Mouse (Mus musculus): ENCODE measurements around the gene Islr. TPM values are rescaled to one million over a fixed set of nuclear protein-coding genes. Genes with fewer than 3 reads are reported as not detected.

Gene Islr
- total RNA-seq, 1 experiment from 2014 or later, result 29.1 TPM

DNA sequence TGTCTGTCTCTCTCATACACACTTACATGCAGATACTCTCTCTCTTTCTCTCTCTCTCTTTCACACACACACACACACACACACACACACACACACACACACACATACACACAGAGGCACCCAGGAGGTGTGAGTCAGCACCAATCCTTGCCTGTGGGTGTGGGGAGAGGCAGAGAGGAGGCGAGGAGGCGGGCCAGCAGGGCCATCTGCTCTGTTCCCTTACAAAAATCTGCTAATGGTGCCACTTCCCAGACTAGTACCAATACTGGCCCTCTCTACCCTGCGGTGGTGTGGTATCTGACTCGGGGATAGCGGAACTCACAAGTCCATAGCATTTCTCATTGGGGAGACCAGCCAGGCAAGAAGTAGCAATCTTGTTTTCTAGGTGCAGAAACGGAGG, 92.7 kb downstream of the Islr start:
- peak; percentile 69 for DNase-seq

DNA sequence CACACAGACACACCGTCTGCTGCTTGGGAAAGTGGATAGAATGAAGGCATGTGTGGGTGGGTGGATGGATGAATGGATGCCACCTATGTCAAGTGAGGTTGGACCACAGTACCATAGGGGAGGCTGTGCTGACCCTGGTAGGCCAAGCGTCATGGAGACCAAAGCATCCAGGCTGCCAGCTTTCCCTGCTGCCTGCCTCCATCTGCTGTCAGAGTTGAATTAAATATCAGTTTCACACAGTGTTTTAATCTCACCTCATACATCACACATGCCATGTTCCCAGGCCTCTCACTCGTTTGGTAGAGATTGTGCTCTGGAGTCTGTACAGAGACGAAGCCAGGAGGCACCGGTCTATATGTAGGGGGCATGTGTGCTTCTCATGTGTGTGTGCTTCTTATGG, 93.3 kb downstream of the Islr start:
- DNase-seq, result no peak

DNA sequence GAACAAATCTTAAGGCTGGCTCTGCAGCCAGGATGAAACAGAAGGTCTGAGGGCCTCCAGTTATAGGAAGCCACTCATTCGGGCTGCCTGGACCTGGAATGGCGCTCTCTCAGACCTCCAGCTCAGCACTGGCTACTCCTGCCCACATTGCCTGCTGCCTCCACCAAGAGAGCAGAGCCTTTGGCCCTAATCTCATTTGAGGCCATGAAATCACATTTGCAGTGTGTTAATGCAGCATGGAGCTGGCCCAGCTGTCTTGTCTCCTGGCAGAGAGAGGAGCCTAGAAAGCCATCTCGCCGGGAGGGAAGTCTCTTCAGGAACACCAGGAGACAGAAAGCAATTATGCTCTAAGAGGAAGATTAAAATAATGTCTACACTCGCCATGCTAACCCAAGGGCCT, 96.6 kb downstream of the Islr start:
- DNase-seq, result no peak

Small RNAs within 50 kb of the gene (microRNA-seq; reads per million reads assigned to microRNA genes)
- gene Mir6385, result 0 reads per million in 2 experiments

Other genes starting within 250 kb of the Islr start
- 2,863 and 3,093 TPM in 2 replicates for gene Cyp11a1, start 197.9 kb downstream of the Islr start, total RNA-seq (2021)
- gene Stra6, start 140.5 kb downstream of the Islr start, total RNA-seq (2021), result 0.96 and 1.3 TPM in 2 replicates
- not detected in 2 replicates for gene Ccdc33, start 85.5 kb downstream of the Islr start, total RNA-seq (2021)
- gene Islr2, start within 50 bp of the Islr start, total RNA-seq (2021), result 2.2 and 6.2 TPM in 2 replicates
- 21.4 and 26.8 TPM in 2 replicates for gene Pml, start 45.5 kb upstream of the Islr start, total RNA-seq (2021)
- gene Stoml1, start 48.9 kb upstream of the Islr start, total RNA-seq (2021), result 13.4 and 18.8 TPM in 2 replicates
- 29.8 and 32.9 TPM in 2 replicates for gene Loxl1, start 108.9 kb upstream of the Islr start, total RNA-seq (2021)
- not detected in 2 replicates for gene Tbc1d21, start 166.1 kb upstream of the Islr start, total RNA-seq (2021)